Mouse (Mus musculus) cerebellum, postnatal 10 days (tissue): ENCODE data around the gene Nuf2.
"Not testable (repeated sequence)": the region's sequence is repeated elsewhere in the genome, so short reads cannot be mapped to it uniquely, and the experiment has no call there.

Experiments used
- DNase-seq, 2 experiments: peaks; one replicate each; pipeline ENCODE4 v3.0.0; 2021; ENCODE audit warnings: mixed read lengths in 2 of 2

The Nuf2 gene

GRCm38 (mm10) chr1:169530876-169531701 lies at the start of gene Nuf2:
Gene Nuf2, minus strand, starts transcription at chr1:169531464.
- DNase-seq: peak; percentile 97 to 99

GRCm38 (mm10) chr1:169579572-169579971 lies 48.3 kb upstream of the Nuf2 start:
- no peak for DNase-seq

- DNase-seq: no peak
Observed at GRCm38 (mm10) chr1:169574136-169574535, 42.9 kb upstream of the Nuf2 start.

GRCm38 (mm10) chr1:169555621-169556020 lies 24.4 kb upstream of the Nuf2 start:
- DNase-seq: no peak

GRCm38 (mm10) chr1:169555019-169555418 lies 23.8 kb upstream of the Nuf2 start:
- no peak for DNase-seq

GRCm38 (mm10) chr1:169553446-169553845 lies 22.2 kb upstream of the Nuf2 start:
- peak in 1 of 2 experiments; percentile 1 for DNase-seq

GRCm38 (mm10) chr1:169540415-169540814 lies 9.2 kb upstream of the Nuf2 start:
- DNase-seq: no peak

- peak; percentile 84 to 86 for DNase-seq
Observed at GRCm38 (mm10) chr1:169531702-169532535, 655 bp upstream of the Nuf2 start.

- no peak for DNase-seq
Observed at GRCm38 (mm10) chr1:169529996-169530518, 1.2 kb downstream of the Nuf2 start.

GRCm38 (mm10) chr1:169526006-169526680 lies 5.1 kb downstream of the Nuf2 start:
- no peak for DNase-seq

GRCm38 (mm10) chr1:169519337-169519736 lies 11.9 kb downstream of the Nuf2 start:
- no peak for DNase-seq

- not testable (repeated sequence) for DNase-seq
Observed at GRCm38 (mm10) chr1:169517899-169518517, 13.3 kb downstream of the Nuf2 start.

GRCm38 (mm10) chr1:169517376-169517892 lies 13.8 kb downstream of the Nuf2 start:
- no peak for DNase-seq

- DNase-seq: no peak
Observed at GRCm38 (mm10) chr1:169506354-169506753, 24.9 kb downstream of the Nuf2 start.

- no peak for DNase-seq
Observed at GRCm38 (mm10) chr1:169502876-169503275, 28.4 kb downstream of the Nuf2 start.

GRCm38 (mm10) chr1:169495621-169496020 lies 35.6 kb downstream of the Nuf2 start:
- DNase-seq: peak; percentile 93

GRCm38 (mm10) chr1:169491561-169491960 lies 39.7 kb downstream of the Nuf2 start:
- peak; percentile 59 to 61 for DNase-seq

GRCm38 (mm10) chr1:169485408-169485885 lies 45.8 kb downstream of the Nuf2 start:
- DNase-seq: peak; percentile 81 to 86

- peak in 1 of 2 experiments; percentile 24 for DNase-seq
Observed at GRCm38 (mm10) chr1:169484565-169484964, 46.7 kb downstream of the Nuf2 start.

GRCm38 (mm10) chr1:169482596-169483335 lies 48.5 kb downstream of the Nuf2 start:
- DNase-seq: peak in 1 of 2 experiments; percentile 16

- peak; percentile 44 to 59 for DNase-seq
Observed at GRCm38 (mm10) chr1:169471185-169471584, 60.1 kb downstream of the Nuf2 start.
